Mouse (Mus musculus) heart, embryonic 12.5 days (tissue): ENCODE measurements around the gene Prpf38a. TPM values are rescaled to one million over a fixed set of nuclear protein-coding genes. Genes with fewer than 3 reads are reported as not detected.

Experiments
- ATAC-seq: fragments of 200-750 bp; cut with Nextera tagmentation; 2 replicates; pipeline ENCODE4 v1.8.0; 2017; ENCODE audit warnings: moderate TSS enrichment, moderate library complexity; ENCODE audit not compliant: insufficient number of reproducible peaks, low FRiP score
- H3K27ac ChIP-seq: fragments of 300-500 bp; sonication (generic); 2 replicates; pipeline ENCODE4 v1.5.1; 2016; ENCODE audit warnings: mild to moderate bottlenecking, moderate library complexity; ENCODE audit not compliant: poor library complexity, severe bottlenecking
- H3K27me3 ChIP-seq: fragments of 300-500 bp; sonication (generic); replicated peaks from 2 replicates; pipeline ENCODE4 v1.6.1; 2016; ENCODE audit warnings: mild to moderate bottlenecking, moderate library complexity
- H3K36me3 ChIP-seq: fragments of 300-500 bp; sonication (generic); 2 replicates; pipeline ENCODE4 v1.6.1; 2016; ENCODE audit warnings: mild to moderate bottlenecking, moderate library complexity
- H3K4me1 ChIP-seq: fragments of 300-500 bp; sonication (generic); replicated peaks from 2 replicates; pipeline ENCODE4 v1.6.1; 2016; ENCODE audit warnings: mild to moderate bottlenecking
- H3K4me2 ChIP-seq: fragments of 300-500 bp; sonication (generic); 2 replicates; pipeline ENCODE4 v1.6.1; 2016; ENCODE audit warnings: mild to moderate bottlenecking, moderate library complexity
- H3K4me3 ChIP-seq: fragments of 300-500 bp; sonication (generic); 2 replicates; pipeline ENCODE4 v1.5.1; 2016; ENCODE audit warnings: mild to moderate bottlenecking
- H3K9ac ChIP-seq: fragments of 300-500 bp; sonication (generic); 2 replicates; pipeline ENCODE4 v1.6.1; 2016; ENCODE audit warnings: mild to moderate bottlenecking, moderate library complexity
- H3K9me3 ChIP-seq: fragments of 300-500 bp; sonication (generic); replicated peaks from 2 replicates; pipeline ENCODE4 v1.6.1; 2016; ENCODE audit warnings: mild to moderate bottlenecking, moderate library complexity
- WGBS: fragments of 180-500 bp; shearing (Covaris S2); methylation state at CpG from one replicate; pipeline ENCODE4 v1.1.7; 2016; 5-methylcytosine and 5-hydroxymethylcytosine counted together
- polyA plus RNA-seq: library from polyadenylated mRNA; unstranded; fragments of >200 nt; fragmentation: Nextera tagmentation; extraction: Ambion mirVana; gene quantifications from 2 replicates; pipeline ENCODE4 v1.2.1, GENCODE M21; 2016

Gene Prpf38a
- polyA plus RNA-seq: 58.3 and 61.2 TPM in 2 replicates

DNA sequence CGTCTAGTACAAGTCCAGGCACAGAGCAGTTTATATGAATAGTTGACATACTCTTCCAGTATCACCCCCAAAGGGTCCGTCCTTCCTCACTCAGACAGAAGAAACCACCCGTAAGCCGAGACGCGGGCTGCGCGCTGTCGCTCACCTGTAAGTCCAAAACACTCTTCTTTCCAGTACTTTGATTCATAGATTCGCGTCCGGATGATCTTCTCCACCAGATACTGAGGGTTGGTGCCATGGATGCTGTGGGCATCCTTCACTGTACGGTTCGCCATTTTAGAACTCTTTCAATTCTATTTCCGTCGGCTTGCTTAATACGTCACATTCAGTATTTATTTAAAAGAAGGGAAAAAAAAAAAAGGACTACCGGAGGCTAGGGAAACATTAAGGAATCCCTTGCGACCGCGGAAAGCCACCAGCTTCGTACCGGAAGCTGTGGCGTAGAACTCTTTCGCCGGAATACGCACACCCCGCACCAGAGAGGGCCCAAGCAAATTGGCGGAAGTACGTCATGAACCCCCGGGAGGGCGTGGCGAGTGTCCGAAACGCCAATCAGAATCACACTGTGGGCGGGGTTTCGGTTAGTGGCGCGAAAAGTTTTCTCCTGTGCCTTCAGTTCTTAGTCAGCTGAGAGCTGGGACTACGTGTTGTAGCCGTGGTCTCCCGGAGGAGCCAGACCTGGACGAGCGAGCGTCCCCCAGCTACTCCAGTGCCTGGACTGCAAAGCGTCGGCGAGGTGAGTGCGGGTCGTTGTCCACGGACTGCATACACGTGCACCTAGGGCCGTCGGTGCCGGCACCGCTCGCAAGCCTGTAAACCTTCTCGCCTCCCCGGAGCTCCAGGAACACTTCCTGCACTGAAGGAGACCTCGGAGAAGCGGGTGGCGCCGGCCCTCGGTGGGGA, at the start of gene Prpf38a, which contains the start of gene Orc1:
Gene Prpf38a (minus strand): TSS at position 497 of the 903 bp plus-strand sequence.
Gene Orc1 (plus strand): TSS at position 584 of the 903 bp plus-strand sequence.
- Histone ChIP-seq H3K9ac (peak within 1 kb of the TSS; percentile 82), H3K27me3 (no peaks in the 10 kb centered on the region), H3K36me3 (peaks cover 14% of the 10 kb centered on the region), H3K4me3 (peak within 1 kb of the TSS; percentile 90), H3K4me1 (peaks cover 20% of the 10 kb centered on the region), H3K9me3 (no peaks in the 10 kb centered on the region), H3K4me2 (peak within 1 kb of the TSS; percentile 97), H3K27ac (peak within 1 kb of the TSS; percentile 73)
- WGBS: under 1% methylated on average over 64 of the region's 64 CpGs
- peak; percentile 99 for ATAC-seq

DNA sequence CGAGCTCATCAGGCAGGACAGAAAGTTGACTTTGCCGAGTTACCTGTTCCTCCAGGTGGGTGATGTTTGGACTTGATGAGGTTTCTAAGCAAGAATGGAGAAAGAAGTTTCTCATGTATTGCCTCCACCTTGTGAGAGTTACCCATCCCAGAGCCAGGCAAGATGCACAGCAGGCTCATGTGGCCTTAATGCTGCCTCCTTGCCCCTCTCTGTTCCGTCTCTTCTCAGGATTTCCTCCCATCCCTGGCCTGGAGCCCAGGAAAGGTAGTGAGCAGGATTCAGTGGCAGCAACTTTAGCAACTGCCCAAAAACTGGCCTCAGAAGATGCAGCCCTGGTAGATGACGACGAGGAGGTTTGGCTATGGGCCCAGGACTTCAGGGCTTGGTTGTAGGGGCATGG, 47.9 kb upstream of the Prpf38a start:
- Histone ChIP-seq H3K4me1 (no peaks in the 10 kb centered on the region), H3K36me3 (peaks cover 81% of the 10 kb centered on the region), H3K4me3 (no peak overlapping the region), H3K27ac (no peak overlapping the region), H3K27me3 (no peaks in the 10 kb centered on the region), H3K9ac (no peak overlapping the region), H3K4me2 (no peak overlapping the region), H3K9me3 (no peaks in the 10 kb centered on the region)
- ATAC-seq: no peak
- WGBS: 80% methylated on average over 5 of the region's 5 CpGs

- no peaks in the 10 kb centered on the region for H3K27me3 ChIP-seq
- peaks cover 14% of the 10 kb centered on the region for H3K4me1 ChIP-seq
- no peak overlapping the region for H3K27ac ChIP-seq
- ATAC-seq: no peak
- H3K36me3 ChIP-seq: peaks cover 27% of the 10 kb centered on the region
- H3K4me3 ChIP-seq: no peak overlapping the region
- no peak overlapping the region for H3K9ac ChIP-seq
- 92% methylated on average over 6 of the region's 6 CpGs for WGBS
- H3K4me2 ChIP-seq: no peak overlapping the region
- no peaks in the 10 kb centered on the region for H3K9me3 ChIP-seq
Observed at GRCm38 (mm10) chr4:108621504-108621903, 42.4 kb upstream of the Prpf38a start.

- Histone ChIP-seq H3K27ac (0 out of 2 replicates have a peak overlapping the region, but pooled peaks have one; percentile 77), H3K9me3 (no peaks in the 10 kb centered on the region), H3K27me3 (no peaks in the 10 kb centered on the region), H3K4me3 (peak overlapping the region; percentile 75), H3K9ac (peak overlapping the region; percentile 83), H3K4me1 (peaks cover 14% of the 10 kb centered on the region), H3K36me3 (peaks cover 22% of the 10 kb centered on the region), H3K4me2 (peak overlapping the region; percentile 86)
- no peak for ATAC-seq
- 16% methylated on average over 8 of the region's 8 CpGs for WGBS
Observed at GRCm38 (mm10) chr4:108620536-108620935, 41.4 kb upstream of the Prpf38a start.

- peak within 1 kb of the TSS; percentile 86 for H3K4me2 ChIP-seq
- WGBS: under 1% methylated on average over 83 of the region's 86 CpGs
- peaks cover 14% of the 10 kb centered on the region for H3K4me1 ChIP-seq
- H3K9me3 ChIP-seq: no peaks in the 10 kb centered on the region
- H3K4me3 ChIP-seq: peak within 1 kb of the TSS; percentile 75
- no peaks in the 10 kb centered on the region for H3K27me3 ChIP-seq
- peak within 1 kb of the TSS; percentile 77 for H3K27ac ChIP-seq
- peaks cover 20% of the 10 kb centered on the region for H3K36me3 ChIP-seq
- peak within 1 kb of the TSS; percentile 83 for H3K9ac ChIP-seq
- peak; percentile 96 for ATAC-seq
Observed at GRCm38 (mm10) chr4:108619587-108620341, 40.6 kb upstream of the Prpf38a start, which contains the start of gene Cc2d1b. Cc2d1b (plus strand) TSS chr4:108619940.

DNA sequence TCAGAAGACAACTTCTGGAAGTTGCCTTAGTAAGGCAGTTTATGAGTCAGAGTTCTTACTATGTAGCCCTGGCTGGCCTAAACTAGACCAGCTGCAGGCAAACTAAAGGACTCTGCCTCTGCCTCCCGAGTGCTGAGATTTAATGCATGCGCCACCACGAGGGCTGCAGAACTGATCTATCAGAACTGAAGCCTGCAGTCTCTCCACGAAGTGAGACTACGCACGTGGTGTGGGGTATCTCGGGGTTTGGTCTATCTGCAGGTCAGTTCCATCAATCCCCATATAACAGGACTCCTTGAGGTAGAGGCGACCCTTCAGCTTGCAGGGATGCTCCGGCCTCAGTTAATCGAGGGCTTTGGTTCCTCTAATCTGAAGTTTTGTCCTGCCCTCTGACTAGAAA, 40.0 kb upstream of the Prpf38a start:
- H3K27ac ChIP-seq: peak overlapping the region; percentile 65; the same call in 1 of the 2 replicates
- H3K4me3 ChIP-seq: peak overlapping the region; percentile 75
- no peaks in the 10 kb centered on the region for H3K27me3 ChIP-seq
- peaks cover 14% of the 10 kb centered on the region for H3K4me1 ChIP-seq
- peak overlapping the region; percentile 83 for H3K9ac ChIP-seq
- H3K9me3 ChIP-seq: no peaks in the 10 kb centered on the region
- peak; percentile 10; the same call in 1 of the 2 replicates for ATAC-seq
- peak overlapping the region; percentile 86 for H3K4me2 ChIP-seq
- peaks cover 15% of the 10 kb centered on the region; the same call in 1 of the 2 replicates for H3K36me3 ChIP-seq
- under 1% methylated on average over 10 of the region's 10 CpGs for WGBS

DNA sequence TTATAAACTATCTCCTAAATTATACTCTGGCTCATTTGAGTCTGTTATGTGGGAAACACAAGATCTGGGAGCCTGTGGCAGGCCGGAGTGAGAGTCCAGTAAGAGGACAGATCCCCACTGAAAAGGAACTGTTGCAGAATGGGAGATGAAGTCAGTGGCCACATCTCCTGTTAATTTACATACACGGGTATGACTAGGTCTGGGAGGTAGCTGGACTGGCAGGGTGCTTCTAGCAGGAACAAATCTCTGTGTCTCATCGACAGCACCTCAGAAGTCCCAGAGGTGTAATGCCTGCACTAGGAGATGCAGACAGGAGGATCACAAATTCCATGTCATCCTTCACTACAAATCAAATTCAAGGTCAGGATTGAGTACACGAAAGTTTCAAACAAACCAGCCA, 39.5 kb upstream of the Prpf38a start:
- Histone ChIP-seq H3K4me3 (peak overlapping the region; percentile 75), H3K27ac (no peak overlapping the region), H3K27me3 (no peaks in the 10 kb centered on the region), H3K9ac (peak overlapping the region; percentile 83), H3K36me3 (peaks cover 12% of the 10 kb centered on the region; the same call in 1 of the 2 replicates), H3K4me1 (peaks cover 14% of the 10 kb centered on the region), H3K4me2 (peak overlapping the region; percentile 86), H3K9me3 (no peaks in the 10 kb centered on the region)
- 74% methylated on average over 4 of the region's 4 CpGs for WGBS
- ATAC-seq: no peak

GRCm38 (mm10) chr4:108610935-108611334, 31.8 kb upstream of the Prpf38a start:
- Histone ChIP-seq H3K36me3 (peaks cover 44% of the 10 kb centered on the region), H3K9ac (no peak overlapping the region), H3K4me3 (no peak overlapping the region), H3K9me3 (no peaks in the 10 kb centered on the region), H3K4me2 (no peak overlapping the region), H3K27me3 (no peaks in the 10 kb centered on the region), H3K27ac (no peak overlapping the region), H3K4me1 (no peaks in the 10 kb centered on the region)
- ATAC-seq: no peak
- 84% methylated on average over 5 of the region's 5 CpGs for WGBS

DNA sequence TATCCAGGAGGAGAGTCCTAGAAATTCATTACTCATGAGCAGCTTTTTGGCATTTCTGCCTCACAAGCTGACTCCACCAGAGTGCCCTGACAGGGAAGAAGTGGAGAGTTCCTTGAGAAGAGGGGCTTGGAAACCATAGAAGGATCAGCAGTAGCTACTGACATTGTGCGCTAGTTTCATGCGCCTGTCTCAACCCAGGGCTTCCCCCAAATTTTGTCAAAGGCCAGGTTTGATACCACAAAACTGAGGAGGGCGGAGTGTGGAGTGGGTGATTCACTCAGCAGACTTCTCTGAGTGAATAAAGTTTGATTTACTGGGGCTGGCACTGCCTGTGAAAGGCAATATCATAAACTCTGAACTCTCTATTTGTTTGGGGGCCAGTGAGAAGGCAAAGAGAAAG, 29.5 kb upstream of the Prpf38a start:
- no peak overlapping the region for H3K27ac ChIP-seq
- H3K4me1 ChIP-seq: no peaks in the 10 kb centered on the region
- H3K9me3 ChIP-seq: no peaks in the 10 kb centered on the region
- WGBS: 93% methylated on average over 3 of the region's 3 CpGs
- H3K27me3 ChIP-seq: no peaks in the 10 kb centered on the region
- no peak for ATAC-seq
- H3K9ac ChIP-seq: no peak overlapping the region
- no peak overlapping the region for H3K4me3 ChIP-seq
- H3K36me3 ChIP-seq: peaks cover 59% of the 10 kb centered on the region
- no peak overlapping the region for H3K4me2 ChIP-seq

- no peaks in the 10 kb centered on the region for H3K4me1 ChIP-seq
- 95% methylated on average over 7 of the region's 7 CpGs for WGBS
Observed at GRCm38 (mm10) chr4:108601870-108602269, 22.7 kb upstream of the Prpf38a start.

GRCm38 (mm10) chr4:108598306-108598705, 19.2 kb upstream of the Prpf38a start:
- 76% methylated on average over 4 of the region's 4 CpGs for WGBS
- no peaks in the 10 kb centered on the region for H3K9me3 ChIP-seq
- H3K4me1 ChIP-seq: no peaks in the 10 kb centered on the region
- H3K27ac ChIP-seq: no peak overlapping the region
- no peak for ATAC-seq
- H3K9ac ChIP-seq: no peak overlapping the region
- H3K36me3 ChIP-seq: peaks cover 43% of the 10 kb centered on the region
- no peak overlapping the region for H3K4me2 ChIP-seq
- H3K27me3 ChIP-seq: no peaks in the 10 kb centered on the region
- no peak overlapping the region for H3K4me3 ChIP-seq

More at GRCm38 (mm10) chr4:108601870-108602269, 22.7 kb upstream of the Prpf38a start:
- no peak overlapping the region for H3K4me2 ChIP-seq
- no peak overlapping the region for H3K4me3 ChIP-seq
- ATAC-seq: no peak
- H3K27ac ChIP-seq: no peak overlapping the region
- peaks cover 65% of the 10 kb centered on the region for H3K36me3 ChIP-seq
- H3K9me3 ChIP-seq: no peaks in the 10 kb centered on the region
- H3K27me3 ChIP-seq: no peaks in the 10 kb centered on the region
- no peak overlapping the region for H3K9ac ChIP-seq
